Mouse (Mus musculus) kidney, adult 11 months (tissue): ENCODE results near the gene Lrmp.
"Not testable (repeated sequence)": the region's sequence is repeated elsewhere in the genome, so short reads cannot be mapped to it uniquely, and the experiment has no call there.

Experiments used
- DNase-seq: peaks from one replicate; pipeline ENCODE4 v3.0.0; 2022

Gene Lrmp

GRCm38 (mm10) chr6:145105439-145105838 is 10.0 kb upstream of the Lrmp start:
- no peak for DNase-seq

DNA sequence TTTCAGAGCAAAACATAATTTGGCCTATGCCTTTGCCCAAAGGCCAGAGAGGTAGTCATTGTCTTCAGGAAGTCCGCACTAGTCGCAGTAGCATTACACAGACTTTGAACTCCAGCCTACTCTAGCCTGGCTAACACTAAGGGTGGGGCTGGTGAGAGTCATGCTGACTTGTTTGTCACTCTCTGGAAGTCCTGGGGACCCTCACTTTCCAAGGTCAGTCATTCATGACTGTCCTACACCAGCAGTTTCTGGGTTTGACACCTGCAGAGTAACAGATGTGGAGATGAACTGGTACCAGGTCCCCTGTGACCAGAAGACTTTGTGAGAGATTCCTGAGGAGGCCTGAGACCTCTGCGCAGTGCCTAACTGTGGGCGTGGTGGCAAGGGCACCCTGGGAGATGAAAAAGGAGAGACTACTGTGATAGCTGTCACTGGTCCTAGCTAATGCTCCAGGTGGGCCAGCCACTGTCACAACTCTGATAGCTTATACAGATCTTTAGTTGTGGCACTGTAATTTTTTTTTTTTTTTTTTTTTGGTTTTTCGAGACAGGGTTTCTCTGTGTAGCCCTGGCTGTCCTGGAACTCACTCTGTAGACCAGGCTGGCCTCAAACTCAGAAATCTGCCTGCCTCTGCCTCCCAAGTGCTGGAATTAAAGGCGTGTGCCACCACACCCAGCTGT is 9.2 kb upstream of the Lrmp start:
- DNase-seq, result no peak

GRCm38 (mm10) chr6:145110786-145111185 is 4.7 kb upstream of the Lrmp start:
- no peak for DNase-seq

GRCm38 (mm10) chr6:145112865-145113264 is 2.6 kb upstream of the Lrmp start:
- DNase-seq, result no peak

DNA sequence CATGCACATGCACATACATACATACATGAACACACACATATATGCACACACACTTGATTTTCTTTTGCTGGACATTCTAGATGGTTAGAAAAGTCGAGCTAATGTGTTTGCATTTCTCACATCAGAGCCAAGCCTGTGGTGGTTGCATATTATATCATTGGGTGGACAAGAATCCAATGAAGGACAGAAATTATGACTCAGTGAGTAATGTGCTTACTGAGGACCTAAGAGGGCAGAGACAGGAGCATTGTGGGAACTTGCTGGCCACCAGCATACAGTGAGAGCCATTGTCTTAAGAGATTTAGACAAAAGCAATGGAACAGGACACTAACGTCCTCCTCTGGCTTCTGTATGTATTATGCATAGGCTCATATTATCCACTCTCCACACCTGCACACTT is 892 bp upstream of the Lrmp start:
- no peak for DNase-seq

GRCm38 (mm10) chr6:145116098-145116672 is 732 bp downstream of the Lrmp start:
- DNase-seq, result no peak

- DNase-seq, result no peak
Measured at GRCm38 (mm10) chr6:145120086-145120485, 4.6 kb downstream of the Lrmp start.

DNA sequence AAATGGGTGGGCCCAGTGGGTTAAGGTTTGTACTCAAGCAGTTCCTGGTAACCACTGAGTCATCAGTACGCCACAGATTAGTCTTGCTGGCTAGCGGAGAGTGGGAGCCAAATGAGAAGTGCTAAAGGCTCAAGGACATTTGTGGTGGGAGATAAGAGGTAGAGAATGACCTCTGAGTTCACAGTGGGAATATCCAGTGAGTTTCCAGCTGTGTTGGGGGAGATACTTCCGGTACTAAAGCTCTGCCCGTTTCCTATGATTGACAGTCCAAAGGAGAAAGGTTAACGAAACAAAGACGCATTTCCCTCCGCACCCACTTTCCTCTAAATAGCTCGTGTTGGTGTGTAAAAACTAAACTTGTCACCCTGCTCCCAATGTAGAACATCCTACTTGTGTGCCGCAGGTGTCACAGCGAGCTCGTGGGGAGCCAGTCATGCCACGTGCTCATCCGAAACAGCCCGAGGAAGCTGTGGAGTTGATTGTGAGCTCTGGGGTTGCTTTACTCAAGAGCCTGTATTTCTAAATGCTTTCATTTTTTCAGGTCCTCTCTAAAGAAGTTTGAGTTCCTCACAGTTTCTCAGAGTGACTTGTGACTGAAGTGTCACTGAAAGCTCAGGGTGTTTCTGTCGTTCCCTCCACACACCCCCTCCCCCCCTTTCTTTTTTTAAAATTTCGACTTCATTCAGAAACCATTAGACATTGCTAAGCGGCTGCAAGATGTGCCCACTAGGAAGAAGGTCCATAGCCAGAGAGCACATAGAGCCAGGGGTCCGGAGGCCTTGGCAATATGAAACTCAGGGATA is 5.5 kb downstream of the Lrmp start:
- no peak for DNase-seq

- DNase-seq, result no peak
Measured at GRCm38 (mm10) chr6:145121590-145122420, 6.4 kb downstream of the Lrmp start.

DNA sequence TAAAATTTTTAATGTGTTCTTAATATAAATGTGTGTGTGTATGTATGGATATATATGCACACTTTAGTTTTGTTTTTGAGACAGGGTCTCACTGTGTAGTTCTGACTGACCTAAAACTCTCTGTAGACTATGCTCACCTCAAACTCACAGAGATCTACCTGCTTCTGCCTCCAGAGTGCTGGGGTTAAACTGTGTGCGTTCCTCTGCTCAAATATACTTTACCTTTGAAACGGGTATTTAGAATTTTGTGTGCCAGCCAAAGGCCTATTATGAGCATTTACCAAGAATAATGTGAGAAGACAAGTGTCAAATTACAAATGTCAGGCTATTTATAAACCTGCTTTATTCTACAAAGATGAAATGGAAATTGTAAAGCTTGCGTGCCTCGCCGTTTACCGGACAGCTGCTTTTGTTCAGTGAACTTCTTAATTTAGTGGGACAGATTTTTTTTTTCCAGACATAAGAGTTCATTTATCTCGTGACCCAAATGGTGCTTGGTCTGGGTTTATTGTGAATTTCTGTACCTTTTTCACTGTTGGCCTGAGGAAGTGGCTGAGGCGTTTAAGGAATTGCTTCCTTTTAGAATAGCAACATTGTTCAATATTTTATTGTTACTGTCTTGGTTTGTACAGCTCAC is 7.1 kb downstream of the Lrmp start:
- DNase-seq, result no peak

- DNase-seq, result no peak
Measured at GRCm38 (mm10) chr6:145123136-145124060, 7.9 kb downstream of the Lrmp start.

GRCm38 (mm10) chr6:145124621-145125020 is 9.2 kb downstream of the Lrmp start:
- no peak for DNase-seq

DNA sequence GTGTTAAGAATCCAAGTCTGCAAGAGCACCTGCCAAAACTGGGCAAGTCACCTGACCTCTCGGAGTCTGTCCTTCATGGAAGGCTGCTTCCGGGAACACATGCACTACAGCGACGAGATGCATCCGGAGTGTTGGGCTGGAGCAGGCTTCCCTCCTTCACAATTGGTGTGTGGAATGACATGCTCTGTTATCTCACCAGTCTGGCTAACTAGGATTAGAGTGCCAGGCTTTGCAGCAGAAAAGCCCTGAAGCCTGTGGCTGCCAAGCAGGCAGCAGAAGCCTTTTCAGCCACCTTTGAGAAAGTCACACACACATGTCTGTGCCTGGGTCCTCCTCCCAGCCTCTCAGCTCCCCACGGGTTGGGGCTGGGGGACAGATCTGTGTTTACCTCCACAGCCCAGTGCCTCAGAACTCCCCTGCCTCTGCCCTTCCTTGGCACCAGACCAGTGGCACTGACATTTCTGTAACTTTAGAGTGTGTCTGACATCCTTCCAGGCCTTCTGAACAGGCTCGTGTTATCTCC is 10.2 kb downstream of the Lrmp start:
- DNase-seq, result peak; percentile 62

DNA sequence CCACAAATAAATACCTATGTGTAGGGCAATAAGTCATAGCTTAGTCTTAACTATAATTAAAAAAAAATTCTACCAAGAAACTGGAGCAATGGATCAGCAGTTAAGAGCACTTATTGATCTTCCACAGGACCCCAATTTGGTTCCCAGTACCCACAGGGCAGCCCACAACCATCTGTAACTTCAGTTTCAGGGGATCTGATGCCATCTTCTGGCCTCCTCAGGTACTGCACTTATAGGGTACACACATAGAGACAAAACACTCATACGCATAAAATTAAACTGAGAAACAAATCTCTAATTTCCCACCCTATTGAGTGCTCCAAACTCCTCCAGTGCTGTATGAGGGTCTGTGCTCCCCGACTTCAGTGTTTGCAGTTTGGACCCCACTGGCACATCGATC is 12.2 kb downstream of the Lrmp start:
- no peak for DNase-seq

DNA sequence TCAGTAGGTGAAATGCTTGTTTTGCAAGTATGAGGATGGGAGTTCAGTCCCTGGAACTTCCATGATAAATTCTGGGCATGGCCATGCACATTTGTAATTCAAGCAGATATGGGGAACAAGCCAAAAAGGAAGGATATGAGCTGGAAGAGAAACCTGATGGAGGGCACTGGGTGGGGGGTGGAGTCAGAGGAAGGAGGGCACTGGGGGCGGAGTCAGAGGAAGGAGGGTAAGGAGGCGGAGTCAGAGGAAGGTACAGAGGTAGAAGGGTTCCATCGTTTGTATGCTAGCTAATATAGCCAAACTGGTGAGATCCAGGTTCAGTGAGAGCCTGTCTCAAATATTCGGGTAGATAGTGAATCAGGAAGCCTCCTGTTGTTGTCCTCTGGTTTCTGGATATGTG is 14.1 kb downstream of the Lrmp start:
- no peak for DNase-seq

- DNase-seq, result no peak
Measured at GRCm38 (mm10) chr6:145131991-145132390, 16.5 kb downstream of the Lrmp start.

GRCm38 (mm10) chr6:145132969-145133368 is 17.5 kb downstream of the Lrmp start:
- DNase-seq, result not testable (repeated sequence)

GRCm38 (mm10) chr6:145135295-145135694 is 19.8 kb downstream of the Lrmp start:
- DNase-seq, result no peak

DNA sequence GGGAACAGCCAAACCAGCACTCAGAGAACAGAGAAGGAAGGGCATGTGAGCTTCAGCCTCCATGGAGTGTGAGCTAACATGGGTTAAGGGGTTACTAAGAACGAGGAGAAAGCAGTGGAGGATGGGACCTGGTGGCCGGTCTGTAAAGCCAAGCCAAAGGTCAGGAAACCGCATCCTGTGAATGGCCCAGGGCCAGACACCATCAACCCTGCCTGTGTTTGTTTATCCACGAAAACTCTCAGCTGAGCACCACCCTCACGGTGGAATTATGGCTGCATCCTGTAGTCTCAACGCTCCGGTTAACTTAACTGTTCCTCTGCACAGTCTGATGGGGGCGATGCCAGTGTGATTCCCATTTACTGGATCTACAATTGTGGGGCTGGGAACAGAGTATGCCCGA is 20.4 kb downstream of the Lrmp start:
- DNase-seq, result no peak

DNA sequence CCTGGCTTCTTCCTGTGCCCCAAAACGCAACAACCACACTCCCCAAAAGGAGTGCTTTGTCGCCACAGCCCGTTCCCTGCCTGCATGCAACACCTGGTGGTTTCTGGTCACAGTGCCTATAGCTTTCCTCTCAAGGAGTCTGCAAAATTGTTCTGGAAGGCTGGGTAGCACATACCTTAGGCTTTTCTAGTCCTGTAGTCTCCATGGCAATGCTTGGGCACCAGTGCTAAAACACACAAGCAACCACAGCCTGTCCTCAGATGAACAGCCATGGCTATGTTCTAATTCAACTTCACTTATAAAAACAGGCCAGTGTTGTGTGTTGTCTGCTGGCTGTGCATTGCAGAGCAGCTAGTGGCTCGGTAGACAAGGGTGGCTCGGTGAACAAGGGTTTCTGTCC is 21.4 kb downstream of the Lrmp start:
- no peak for DNase-seq

GRCm38 (mm10) chr6:145139236-145139635 is 23.8 kb downstream of the Lrmp start:
- DNase-seq, result no peak
